Mouse (Mus musculus) liver, adult 2 months (tissue): ENCODE measurements around the gene Dapk2.

ENCODE experiments used
- CTCF ChIP-seq: fragments of 200-500 bp; IDR thresholded peaks from 2 replicates; pipeline ENCODE4 v1.5.1; 2011; ENCODE audit warnings: low read depth, low read length, control low read depth
- POLR2A ChIP-seq: fragments of 200-500 bp; IDR thresholded peaks from 2 replicates; pipeline ENCODE4 v1.6.1; 2011; ENCODE audit warnings: low read length, control low read depth; ENCODE audit not compliant: insufficient read depth; ENCODE audit errors: extremely low read depth

DNA sequence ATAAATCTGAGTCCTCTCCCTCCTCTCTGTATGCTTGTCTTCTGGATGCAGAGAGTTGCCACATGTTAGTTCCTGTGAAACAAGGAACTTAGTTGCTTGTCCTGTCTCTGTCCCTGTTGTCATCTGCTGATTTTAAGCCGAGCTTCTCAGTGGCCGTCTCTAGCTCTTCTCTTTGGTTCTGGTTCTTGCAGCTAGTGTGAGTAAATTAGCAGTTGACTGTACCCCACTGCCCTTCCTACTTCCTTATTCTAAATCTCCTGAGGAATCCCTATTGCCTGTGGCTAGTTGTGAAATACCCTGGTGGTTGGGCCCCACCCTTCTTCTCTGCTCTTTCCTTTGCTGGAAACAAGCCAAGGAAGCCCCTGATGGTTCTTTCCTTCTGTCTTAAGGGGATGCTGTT lies 26.6 kb upstream of the Dapk2 start:
- TF ChIP-seq CTCF (no peak), POLR2A (no peak)
